Mouse (Mus musculus): ENCODE data around the gene Ddx11. TPM values are rescaled to one million over a fixed set of nuclear protein-coding genes. Genes with fewer than 3 reads are reported as not detected.

Gene Ddx11
- polyA plus RNA-seq, 1 experiment from 2014 or later = 3.6 TPM

Other genes with a start within 250 kb of the Ddx11 start
- gene Ralbp1, start 237.7 kb upstream of the Ddx11 start, polyA plus RNA-seq (2014; fragmentation: Nextera tagmentation; extraction: Ambion mirVana) = 39.5 and 45.9 TPM in 2 replicates
- gene Twsg1, start 172.3 kb upstream of the Ddx11 start, polyA plus RNA-seq (2014; fragmentation: Nextera tagmentation; extraction: Ambion mirVana) = 47.8 and 67.6 TPM in 2 replicates
- gene Ankrd12, start 46.4 kb upstream of the Ddx11 start, polyA plus RNA-seq (2014; fragmentation: Nextera tagmentation; extraction: Ambion mirVana) = 184 and 193 TPM in 2 replicates
- gene Ndufv2, start 22.0 kb upstream of the Ddx11 start, polyA plus RNA-seq (2014; fragmentation: Nextera tagmentation; extraction: Ambion mirVana) = 428 and 454 TPM in 2 replicates
- gene Washc1, start 12.0 kb upstream of the Ddx11 start, polyA plus RNA-seq (2014; fragmentation: Nextera tagmentation; extraction: Ambion mirVana) = 37.3 and 41.5 TPM in 2 replicates

Data from neural tube, embryonic 14.5 days (tissue).